ENCODE assay signal across 15 mouse cellular contexts in genomic region chr12:76722026-76722425, GRCm38 (mm10).
"Had no signal": no experiment of that assay in that cellular context is flagged by ENCODE, and none has a peak within 500 bp of the region (broad histone marks: within the 10 kb centered on the region; RNA-seq: fewer than 3 reads in every experiment).

No protein-coding gene starts in this region.

- H3K9me3 ChIP-seq: liver, embryonic 13.5 days; lung, embryonic 15.5 days; midbrain, embryonic 15.5 days; neural tube, embryonic 12.5 days had no signal

- H3K4me2 ChIP-seq: liver, embryonic 13.5 days; lung, embryonic 15.5 days; midbrain, embryonic 11.5 days; midbrain, embryonic 15.5 days; neural tube, embryonic 12.5 days had no signal

- H3K36me3 ChIP-seq: liver, embryonic 13.5 days; lung, embryonic 15.5 days; midbrain, embryonic 15.5 days; neural tube, embryonic 12.5 days had no signal

- H3K4me1 ChIP-seq: lung, embryonic 15.5 days; megakaryocyte, embryonic 14.5 days; midbrain, embryonic 15.5 days; neural tube, embryonic 12.5 days had no signal

- H3K9ac ChIP-seq: liver, embryonic 13.5 days; liver, postnatal 0 days; lung, embryonic 15.5 days; midbrain, embryonic 15.5 days; neural tube, embryonic 12.5 days had no signal

- H3K4me3 ChIP-seq: layer of hippocampus, adult 2 months; liver, embryonic 13.5 days; lung, embryonic 15.5 days; megakaryocyte, embryonic 14.5 days; midbrain, embryonic 15.5 days; neural tube, embryonic 12.5 days had no signal

- H3K27me3 ChIP-seq: liver, embryonic 13.5 days; lung, embryonic 15.5 days; midbrain, embryonic 15.5 days; neural tube, embryonic 12.5 days had no signal

- H3K27ac ChIP-seq: layer of hippocampus, adult 2 months; liver, embryonic 13.5 days; lung, embryonic 15.5 days; macrophage; midbrain, embryonic 15.5 days; neural tube, embryonic 12.5 days; stomach, postnatal 0 days had no signal

- DNase-seq: kidney, postnatal 10 days; kidney, postnatal 4 days; liver; liver, embryonic 13.5 days; liver, postnatal 0 days; lung, postnatal 14 days; thymus, postnatal 4 days had no signal

- ATAC-seq: liver, postnatal 0 days; midbrain, embryonic 15.5 days had no signal
